Mouse (Mus musculus): Measurements from ENCODE around the gene Gar1. TPM values are rescaled to one million over a fixed set of nuclear protein-coding genes. Genes with fewer than 3 reads are reported as not detected.

The Gar1 gene
- 10 to 100 TPM; 16.0 to 26.7 TPM for total RNA-seq (2021)
- long read RNA-seq, experiment 1, partial matches to known transcripts, result 2 of 5 reads
- long read RNA-seq, experiment 1, other reads (novel, unspliced or antisense), result 2 of 5 reads
- long read RNA-seq, experiment 2, partial matches to known transcripts, result 5 of 8 reads
- long read RNA-seq, experiment 2, other reads (novel, unspliced or antisense), result 1 of 8 reads

DNA sequence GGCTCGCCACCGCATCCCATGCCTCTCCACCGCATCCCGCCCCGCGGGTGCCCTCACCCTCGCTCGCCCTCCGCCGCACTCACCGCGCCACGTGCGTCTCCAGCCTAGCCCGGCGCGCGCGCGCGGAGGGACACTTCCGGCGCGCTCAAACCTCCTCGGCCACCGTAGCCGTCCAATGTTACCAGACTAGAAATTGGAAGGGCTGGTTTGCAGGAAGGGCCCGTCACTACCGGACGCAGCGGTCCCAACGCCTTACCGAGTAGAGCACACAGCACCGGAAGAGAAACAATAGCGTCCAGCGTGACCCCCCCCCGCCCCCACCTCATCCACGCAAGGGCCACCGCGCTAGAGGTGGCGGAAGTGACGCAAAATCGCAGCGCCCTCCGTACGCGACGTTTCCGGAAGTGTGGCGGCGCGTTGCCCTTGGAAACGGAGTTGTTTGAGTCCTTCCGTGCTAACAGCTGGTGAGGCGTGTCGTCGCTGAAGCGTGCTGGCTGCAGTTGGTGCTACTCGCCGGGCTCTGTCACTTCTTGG is at the start of gene Gar1:
Gar1 (minus strand) TSS at position 362 of the 534 bp plus-strand sequence.
- intact Hi-C loops (cut with DNase I; ENCODE audit: low total_unique reads), result no loop called here
- DNase-seq, result peak; percentile 95

- intact Hi-C loops (cut with DNase I; ENCODE audit: low total_unique reads), result no loop called here
- no peak for DNase-seq
Observed at GRCm38 (mm10) chr3:129879913-129880312, 48.7 kb upstream of the Gar1 start.

GRCm38 (mm10) chr3:129879131-129879757 is 48.0 kb upstream of the Gar1 start:
- intact Hi-C loops (cut with DNase I; ENCODE audit: low total_unique reads), result no loop called here
- peak; percentile 11 for DNase-seq

GRCm38 (mm10) chr3:129878405-129879021 is 47.3 kb upstream of the Gar1 start, which contains the start of gene Pla2g12a:
Pla2g12a (plus strand) TSS chr3:129878606.
- intact Hi-C loops (cut with DNase I; ENCODE audit: low total_unique reads), result no loop called here

GRCm38 (mm10) chr3:129877327-129877726 is 46.1 kb upstream of the Gar1 start:
- intact Hi-C loops (cut with DNase I; ENCODE audit: low total_unique reads), result no loop called here

More at GRCm38 (mm10) chr3:129878405-129879021, 47.3 kb upstream of the Gar1 start, which contains the start of gene Pla2g12a:
- DNase-seq, result peak; percentile 92

DNA sequence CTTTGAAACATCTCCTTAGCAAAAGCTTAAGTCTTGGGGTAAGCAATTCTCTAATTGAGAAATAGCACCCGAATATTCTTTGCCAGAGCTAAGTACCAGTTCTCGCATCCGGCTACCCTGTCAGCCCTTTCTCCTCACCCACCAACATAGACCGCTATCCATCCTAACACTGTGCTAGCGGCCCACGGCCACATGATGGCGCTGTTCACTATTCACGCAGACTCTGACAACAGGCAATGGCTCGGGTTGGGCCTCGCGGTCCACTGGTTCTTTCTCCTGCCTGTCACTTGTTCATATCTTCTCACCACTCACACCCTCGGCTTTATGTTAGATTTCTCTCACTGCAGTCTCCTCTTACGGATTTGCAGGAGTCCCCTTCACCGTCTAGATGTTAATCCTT is 32.5 kb upstream of the Gar1 start:
- intact Hi-C loops (cut with DNase I; ENCODE audit: low total_unique reads), result no loop called here
- DNase-seq, result peak; percentile 38

More at GRCm38 (mm10) chr3:129877327-129877726, 46.1 kb upstream of the Gar1 start:
- no peak for DNase-seq

- DNase-seq, result no peak
- intact Hi-C loops (cut with DNase I; ENCODE audit: low total_unique reads), result no loop called here
Observed at GRCm38 (mm10) chr3:129862592-129862991, 31.4 kb upstream of the Gar1 start.

- intact Hi-C loops (cut with DNase I; ENCODE audit: low total_unique reads), result no loop called here
- no peak for DNase-seq
Observed at GRCm38 (mm10) chr3:129846846-129847245, 15.7 kb upstream of the Gar1 start.

GRCm38 (mm10) chr3:129845868-129846267 is 14.7 kb upstream of the Gar1 start:
- intact Hi-C loops (cut with DNase I; ENCODE audit: low total_unique reads), result no loop called here

DNA sequence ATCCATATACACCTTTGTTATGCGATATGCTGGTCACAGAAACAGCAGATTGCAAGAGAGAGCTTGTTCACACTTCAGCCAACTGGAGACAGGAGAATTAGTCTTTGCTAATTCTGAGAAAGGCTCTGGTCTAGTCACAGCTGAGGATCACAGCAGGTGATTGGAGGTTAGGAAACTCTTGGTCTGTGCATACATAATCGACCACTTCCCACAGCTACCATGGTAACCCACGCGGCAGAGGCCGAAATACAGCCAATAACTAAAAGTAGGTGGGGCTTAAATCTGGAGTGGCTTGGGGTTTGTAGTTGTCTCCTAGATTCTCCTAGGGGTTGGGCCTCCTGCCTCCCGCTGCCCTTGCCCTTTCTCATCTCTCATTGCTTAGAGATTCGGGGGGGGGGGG is 6.8 kb upstream of the Gar1 start:
- DNase-seq, result no peak
- intact Hi-C loops (cut with DNase I; ENCODE audit: low total_unique reads), result loop anchor here (5.0 kb wide), 1 partner anchor 34 kb away; no protein-coding TSS in a partner anchor

More at GRCm38 (mm10) chr3:129845868-129846267, 14.7 kb upstream of the Gar1 start:
- no peak for DNase-seq

DNA sequence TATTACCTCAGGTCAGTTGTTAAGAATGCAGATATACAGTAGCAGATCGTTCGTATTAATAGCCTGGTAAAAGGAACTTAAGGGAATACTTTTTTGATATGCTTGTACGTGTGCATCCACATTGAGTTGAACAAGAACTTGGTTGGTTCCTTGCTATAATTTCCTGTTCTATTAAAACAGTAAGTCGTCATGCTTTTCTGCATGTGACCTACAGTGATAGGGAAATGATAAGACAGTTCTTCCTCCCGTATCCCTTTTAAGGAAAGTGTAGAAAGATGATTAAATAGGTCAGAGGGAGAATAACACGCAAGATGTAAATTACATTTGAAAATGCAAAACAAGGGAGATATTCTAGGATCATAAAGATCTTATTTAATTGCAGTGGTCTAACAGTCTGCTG is 5.8 kb upstream of the Gar1 start:
- intact Hi-C loops (cut with DNase I; ENCODE audit: low total_unique reads), result loop anchor here (5.0 kb wide), 1 partner anchor 35 kb away; no protein-coding TSS in a partner anchor

GRCm38 (mm10) chr3:129836051-129836697 is 5.0 kb upstream of the Gar1 start:
- intact Hi-C loops (cut with DNase I; ENCODE audit: low total_unique reads), result loop anchor here (5.0 kb wide), 1 partner anchor 36 kb away; no protein-coding TSS in a partner anchor
- DNase-seq, result no peak

More for the DNA sequence above, 5.8 kb upstream of the Gar1 start:
- no peak for DNase-seq

- DNase-seq, result no peak
- intact Hi-C loops (cut with DNase I; ENCODE audit: low total_unique reads), result loop anchor here (5.0 kb wide), 1 partner anchor 37 kb away; no protein-coding TSS in a partner anchor
Observed at GRCm38 (mm10) chr3:129835388-129835934, 4.3 kb upstream of the Gar1 start, which contains the start of gene Cfi. Cfi (plus strand) TSS chr3:129835884.

DNA sequence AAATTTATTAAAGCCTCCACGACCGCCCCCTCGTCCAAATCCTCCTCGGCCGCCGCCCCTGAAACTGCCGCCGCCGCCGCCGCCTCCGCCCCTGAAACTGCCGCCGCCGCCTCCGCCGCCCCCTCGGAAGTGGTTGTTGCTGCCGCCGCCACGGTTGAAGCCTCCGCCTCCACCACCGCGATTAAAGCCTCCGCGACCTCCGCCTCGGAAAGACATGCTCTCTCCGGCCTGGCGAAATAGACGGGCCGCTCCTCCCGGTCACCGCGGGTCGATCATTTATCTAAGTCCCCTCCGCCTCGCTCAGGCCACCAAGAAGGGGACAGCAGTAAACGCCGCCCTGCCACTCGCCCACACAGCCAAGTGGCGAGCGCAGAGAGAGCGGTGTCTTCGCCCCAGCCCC is 570 bp downstream of the Gar1 start:
- DNase-seq, result peak; percentile 21
- intact Hi-C loops (cut with DNase I; ENCODE audit: low total_unique reads), result no loop called here

DNA sequence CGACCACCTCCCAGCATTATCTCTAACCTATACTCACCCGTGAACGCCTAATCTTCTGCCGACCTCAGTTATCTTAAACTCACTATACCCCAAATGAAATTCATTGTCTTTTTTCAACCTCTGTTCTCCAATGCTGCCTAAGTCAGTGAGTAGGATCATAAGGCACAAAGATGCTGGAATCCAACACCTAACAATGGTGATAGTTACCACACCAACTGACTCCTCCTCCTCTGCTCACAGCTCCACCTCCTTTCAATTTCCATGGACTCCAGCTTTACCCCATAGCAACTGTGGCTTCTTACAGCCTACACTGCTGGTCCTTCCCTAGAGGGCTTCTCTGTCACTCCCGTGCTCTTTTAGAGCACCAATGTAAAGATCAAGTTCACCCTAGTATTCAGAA is 3.5 kb downstream of the Gar1 start:
- intact Hi-C loops (cut with DNase I; ENCODE audit: low total_unique reads), result no loop called here

GRCm38 (mm10) chr3:129826691-129827090 is 4.5 kb downstream of the Gar1 start:
- DNase-seq, result no peak
- intact Hi-C loops (cut with DNase I; ENCODE audit: low total_unique reads), result no loop called here

More for the DNA sequence above, 3.5 kb downstream of the Gar1 start:
- no peak for DNase-seq

- intact Hi-C loops (cut with DNase I; ENCODE audit: low total_unique reads), result no loop called here
- no peak for DNase-seq
Observed at GRCm38 (mm10) chr3:129824891-129825290, 6.3 kb downstream of the Gar1 start.

DNA sequence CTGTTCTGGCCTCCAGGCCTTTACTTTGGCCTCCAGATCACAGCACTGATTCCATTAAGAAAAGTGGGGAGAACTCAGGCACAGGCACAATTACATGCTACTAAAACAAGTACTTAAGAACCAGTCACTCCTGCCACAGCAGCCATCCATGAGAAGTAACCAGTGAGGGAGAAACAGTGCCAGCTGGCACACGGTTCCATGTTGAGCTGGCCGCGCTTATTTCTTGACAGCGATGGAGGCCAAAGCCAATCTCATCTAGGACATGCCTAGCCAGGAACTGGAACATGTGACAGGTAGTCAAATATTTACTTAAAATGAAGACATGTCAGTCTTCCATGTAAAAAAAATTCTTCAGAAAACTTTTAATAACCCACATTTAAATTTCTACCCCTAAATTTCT is 7.0 kb downstream of the Gar1 start:
- intact Hi-C loops (cut with DNase I; ENCODE audit: low total_unique reads), result no loop called here
- DNase-seq, result peak; percentile 23

DNA sequence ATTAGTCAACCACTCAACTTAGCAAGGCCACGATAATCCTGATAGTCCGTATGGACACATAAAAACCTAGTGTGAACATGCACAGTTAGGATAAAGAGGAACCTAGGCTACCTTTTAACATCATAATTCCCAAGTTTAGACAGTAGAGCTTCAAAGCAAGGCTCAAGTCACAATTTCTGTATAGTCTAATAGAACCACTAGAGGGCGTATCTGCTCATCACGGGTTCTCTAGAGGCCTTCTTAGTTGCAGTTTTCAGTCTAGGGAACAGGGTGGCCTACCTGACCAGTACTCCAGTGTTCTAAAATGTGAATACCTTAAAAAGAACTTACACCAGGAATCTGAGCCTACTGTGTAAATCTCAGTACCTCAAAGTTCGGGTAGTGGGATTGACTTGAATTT is 7.9 kb downstream of the Gar1 start:
- DNase-seq, result no peak
- intact Hi-C loops (cut with DNase I; ENCODE audit: low total_unique reads), result no loop called here
